Mouse (Mus musculus) C2C12 (cell line): ENCODE results near the gene Cmtm3.

Experiments used
- CEBPB ChIP-seq: IDR thresholded peaks from one replicate; pipeline ENCODE4 v1.6.1; 2011; ENCODE audit warnings: low read depth, mild to moderate bottlenecking, control low read depth, moderate library complexity
- CTCF ChIP-seq: IDR thresholded peaks from one replicate; pipeline ENCODE4 v1.5.1; 2011; ENCODE audit not compliant: control insufficient read depth, insufficient read depth, insufficient read length
- MAX ChIP-seq: IDR thresholded peaks from one replicate; pipeline ENCODE4 v1.6.1; 2011; ENCODE audit warnings: mild to moderate bottlenecking, control low read depth
- MYOD1 ChIP-seq: IDR thresholded peaks from one replicate; pipeline ENCODE4 v1.6.1; 2011; ENCODE audit warnings: low read depth; ENCODE audit not compliant: control insufficient read depth, insufficient read length
- MYOG ChIP-seq: IDR thresholded peaks from one replicate; pipeline ENCODE4 v1.6.1; 2011; ENCODE audit not compliant: control insufficient read depth, insufficient read length; ENCODE audit errors: extremely low read depth
- USF1 ChIP-seq: IDR thresholded peaks from one replicate; pipeline ENCODE4 v1.6.1; 2011; ENCODE audit warnings: low read depth, mild to moderate bottlenecking, control low read depth, moderate library complexity

- TF ChIP-seq CTCF (no peak), MAX (no peak), MYOG (no peak), USF1 (no peak), MYOD1 (no peak), CEBPB (no peak)
These were observed 5.4 kb upstream of the Cmtm3 start for GRCm38 (mm10) chr8:104333786-104334185.
